Mouse (Mus musculus): ENCODE measurements around the gene P2ry6. TPM values are rescaled to one million over a fixed set of nuclear protein-coding genes. Genes with fewer than 3 reads are reported as not detected.

Gene P2ry6
- total RNA-seq, 2 experiments from 2014 or later, result 3.3 to 3.8 TPM

GRCm38 (mm10) chr7:100924200-100924599 lies 50.2 kb downstream of the P2ry6 start:
- intact Hi-C loops (cut with DNase I), result no loop called here

GRCm38 (mm10) chr7:100922907-100923306 lies 51.5 kb downstream of the P2ry6 start:
- intact Hi-C loops (cut with DNase I), result no loop called here
- no peak for DNase-seq (ENCODE audit: low spot score in 2 of 2)

More at GRCm38 (mm10) chr7:100924200-100924599, 50.2 kb downstream of the P2ry6 start:
- no peak for DNase-seq (ENCODE audit: low spot score in 2 of 2)

- intact Hi-C loops (cut with DNase I), result no loop called here
- no peak for DNase-seq (ENCODE audit: low spot score in 2 of 2)
These were observed 53.2 kb downstream of the P2ry6 start for GRCm38 (mm10) chr7:100921289-100921688.

GRCm38 (mm10) chr7:100919809-100920107 lies 54.7 kb downstream of the P2ry6 start:
- DNase-seq (ENCODE audit: low spot score in 2 of 2), result no peak
- intact Hi-C loops (cut with DNase I), result no loop called here

GRCm38 (mm10) chr7:100919006-100919808 lies 55.2 kb downstream of the P2ry6 start:
- intact Hi-C loops (cut with DNase I), result no loop called here
- DNase-seq (ENCODE audit: low spot score in 2 of 2), result no peak

DNA sequence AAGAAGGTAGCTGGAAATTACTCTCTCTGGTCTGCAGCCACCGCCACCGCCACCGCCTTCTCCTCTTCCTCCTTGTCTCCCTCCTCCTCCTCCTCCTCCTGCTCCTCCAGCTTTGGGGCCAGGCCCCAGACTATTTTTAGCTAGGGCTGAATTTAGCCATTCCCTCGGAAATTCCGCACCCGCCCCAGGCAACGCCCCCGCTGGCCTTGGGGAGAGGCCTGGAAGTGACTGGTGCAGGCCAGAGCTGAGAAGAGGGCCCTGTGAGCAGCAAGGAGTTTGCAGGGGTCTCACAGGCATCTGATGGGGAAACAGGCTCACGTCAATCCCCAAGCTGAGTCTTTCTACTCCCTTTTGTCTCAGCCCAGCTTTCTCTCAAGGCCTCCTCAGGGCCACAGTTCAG lies 56.3 kb downstream of the P2ry6 start:
- intact Hi-C loops (cut with DNase I), result no loop called here
- DNase-seq (ENCODE audit: low spot score in 2 of 2), result no peak

DNA sequence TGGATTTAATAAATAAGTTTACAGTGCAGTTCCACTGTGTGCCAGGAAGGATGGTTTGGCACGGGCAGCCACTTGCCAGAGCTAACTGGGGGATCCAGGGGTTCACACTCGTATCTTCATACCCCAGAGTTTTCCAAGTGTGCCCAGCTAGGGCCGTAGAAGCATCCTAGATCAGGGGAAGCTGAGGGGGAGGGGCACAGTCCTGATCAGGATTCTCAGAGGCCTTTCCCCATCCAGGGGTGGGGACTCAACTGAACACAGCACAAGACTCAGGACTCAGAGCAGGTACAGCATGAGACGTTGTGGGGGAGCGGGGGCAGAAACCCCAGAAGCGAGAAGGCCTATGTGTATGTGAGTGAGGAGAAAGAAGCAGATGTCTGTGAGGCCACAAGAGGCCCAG lies 56.7 kb downstream of the P2ry6 start:
- intact Hi-C loops (cut with DNase I), result no loop called here
- DNase-seq (ENCODE audit: low spot score in 2 of 2), result no peak

- intact Hi-C loops (cut with DNase I), result no loop called here
- DNase-seq (ENCODE audit: low spot score in 2 of 2), result no peak
These were observed 57.9 kb downstream of the P2ry6 start for GRCm38 (mm10) chr7:100916526-100916925.

DNA sequence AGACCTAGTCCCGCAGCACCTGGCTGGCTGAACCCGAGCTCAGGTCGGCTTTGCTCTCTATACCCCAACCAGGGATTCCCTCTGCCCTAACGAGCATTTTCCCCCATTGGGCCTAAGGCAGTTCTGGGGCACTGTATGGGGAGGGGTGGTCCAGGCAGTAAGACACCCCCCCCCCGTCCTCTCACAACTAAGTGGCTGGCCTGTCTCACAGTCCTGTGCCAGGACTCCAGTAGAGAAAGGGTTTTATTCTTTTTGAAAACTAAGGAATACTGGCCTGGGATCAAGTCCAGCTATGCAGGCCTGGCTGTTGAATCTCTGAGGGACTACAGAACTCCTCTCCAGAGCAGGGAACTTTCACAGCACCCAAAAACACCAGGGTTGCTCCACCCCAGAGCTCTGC lies 59.2 kb downstream of the P2ry6 start:
- intact Hi-C loops (cut with DNase I), result no loop called here
- DNase-seq (ENCODE audit: low spot score in 2 of 2), result no peak

DNA sequence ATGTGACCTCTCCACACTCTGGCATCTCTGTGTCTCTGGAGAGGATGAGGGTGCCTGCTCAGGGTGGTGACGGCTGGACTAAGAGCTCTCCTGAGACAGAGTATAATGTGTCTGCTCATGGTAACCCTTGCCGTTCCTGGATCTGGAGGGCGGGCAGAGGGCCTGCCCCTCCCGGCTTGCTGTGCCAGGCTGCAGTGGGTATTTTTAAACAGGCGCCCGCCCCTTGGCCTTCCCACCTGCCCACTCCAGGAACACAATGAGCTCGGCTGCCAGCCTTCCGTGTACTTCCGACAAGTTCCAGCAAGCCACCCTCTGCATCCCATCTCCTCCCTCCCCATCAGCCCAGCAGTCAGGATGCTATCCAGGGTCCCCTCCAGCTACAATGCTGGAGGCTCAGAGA lies 62.7 kb downstream of the P2ry6 start:
- intact Hi-C loops (cut with DNase I), result no loop called here

GRCm38 (mm10) chr7:100911246-100911770 lies 63.1 kb downstream of the P2ry6 start:
- no peak for DNase-seq (ENCODE audit: low spot score in 2 of 2)
- intact Hi-C loops (cut with DNase I), result no loop called here

More for the DNA sequence above, 62.7 kb downstream of the P2ry6 start:
- DNase-seq (ENCODE audit: low spot score in 2 of 2), result no peak

GRCm38 (mm10) chr7:100908567-100908966 lies 65.9 kb downstream of the P2ry6 start:
- intact Hi-C loops (cut with DNase I), result loop anchor here (10.0 kb wide), 1 partner anchor 386 kb away; no protein-coding TSS in a partner anchor
- DNase-seq (ENCODE audit: low spot score in 2 of 2), result no peak

DNA sequence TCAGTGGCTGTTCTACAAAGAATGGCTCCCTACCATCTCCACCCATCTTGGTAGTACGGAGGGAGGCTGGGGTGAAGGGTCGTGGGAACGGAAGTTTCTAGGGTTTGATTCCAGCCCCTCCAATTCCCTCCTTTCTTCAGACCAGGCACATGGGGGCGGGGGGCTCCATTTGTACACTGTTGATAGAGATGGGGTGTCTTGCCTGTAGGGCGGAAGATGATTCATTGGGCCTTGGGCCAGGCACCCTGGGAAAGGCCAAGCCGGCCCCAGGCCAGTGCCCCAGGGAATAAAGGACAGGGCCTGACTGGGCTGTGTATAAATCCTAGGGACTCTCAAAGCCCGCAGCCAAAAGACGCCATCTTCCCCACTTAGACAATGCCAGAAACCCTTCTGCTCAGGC lies 66.4 kb downstream of the P2ry6 start:
- DNase-seq (ENCODE audit: low spot score in 2 of 2), result no peak
- intact Hi-C loops (cut with DNase I), result loop anchor here (10.0 kb wide), 1 partner anchor 387 kb away; no protein-coding TSS in a partner anchor

DNA sequence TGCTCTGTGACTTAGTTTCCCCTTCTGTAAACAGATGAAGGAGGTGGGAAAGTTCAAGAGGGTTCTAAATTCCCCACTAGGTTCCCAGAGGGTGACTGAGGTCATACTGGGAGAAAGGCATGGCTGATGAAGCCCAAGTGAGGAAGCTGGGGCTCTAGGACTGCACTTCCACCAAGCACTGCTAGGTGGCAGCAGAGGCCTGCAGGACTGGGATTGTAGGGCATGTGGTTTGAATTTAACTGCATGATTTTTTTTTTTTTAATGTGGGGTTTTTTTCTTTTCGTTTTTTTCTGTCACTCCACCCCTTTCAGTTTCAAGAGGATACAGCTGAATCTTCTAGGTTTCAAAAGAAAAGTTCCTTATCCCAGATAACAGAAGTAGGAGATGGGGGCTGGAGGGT lies 67.2 kb downstream of the P2ry6 start:
- intact Hi-C loops (cut with DNase I), result loop anchor here (1.0 to 10.0 kb wide), 3 partner anchors 25 to 388 kb away; partner anchors contain the start of gene Arhgef17
- peak; percentile 78 to 83 for DNase-seq (ENCODE audit: low spot score in 2 of 2)

DNA sequence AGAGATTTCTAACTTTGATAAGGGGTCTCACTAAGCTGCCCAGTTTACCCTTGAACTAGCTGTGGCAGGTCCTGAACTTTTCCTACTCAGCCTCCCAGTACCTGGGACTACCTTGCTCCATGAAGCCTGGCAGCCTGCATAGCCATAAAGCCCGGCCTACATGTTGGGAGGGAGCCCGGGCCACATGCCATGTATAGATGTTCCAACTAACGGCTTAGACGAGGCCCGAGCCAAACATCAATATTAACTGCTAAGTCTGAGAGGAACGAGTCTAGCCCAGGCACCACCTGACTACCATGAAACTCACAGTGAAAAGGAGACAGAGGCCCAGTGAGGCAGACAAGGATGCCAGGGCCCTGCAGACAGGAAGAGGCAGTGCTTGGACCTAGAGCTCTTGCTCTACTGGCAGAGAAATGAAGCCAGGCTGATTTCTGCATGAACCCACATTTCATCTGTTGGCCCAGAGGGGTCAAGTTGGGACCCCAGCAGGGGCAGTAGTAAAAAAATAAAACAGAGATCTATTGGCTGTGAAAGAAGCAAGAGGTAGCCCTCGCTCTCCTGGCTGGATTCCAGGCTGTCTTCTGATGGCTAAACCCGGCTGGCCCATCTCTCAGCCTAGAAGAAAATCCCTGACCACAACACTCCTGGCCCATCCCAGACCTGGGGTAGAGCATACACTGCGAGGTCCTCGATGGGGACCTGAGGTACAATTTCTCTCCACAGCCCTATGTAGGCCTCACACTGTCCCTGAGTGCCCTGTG lies 68.2 kb downstream of the P2ry6 start:
- no peak for DNase-seq (ENCODE audit: low spot score in 2 of 2)
- intact Hi-C loops (cut with DNase I), result loop anchor here (2.0 to 10.0 kb wide), 2 partner anchors 145 to 389 kb away; no protein-coding TSS in a partner anchor

DNA sequence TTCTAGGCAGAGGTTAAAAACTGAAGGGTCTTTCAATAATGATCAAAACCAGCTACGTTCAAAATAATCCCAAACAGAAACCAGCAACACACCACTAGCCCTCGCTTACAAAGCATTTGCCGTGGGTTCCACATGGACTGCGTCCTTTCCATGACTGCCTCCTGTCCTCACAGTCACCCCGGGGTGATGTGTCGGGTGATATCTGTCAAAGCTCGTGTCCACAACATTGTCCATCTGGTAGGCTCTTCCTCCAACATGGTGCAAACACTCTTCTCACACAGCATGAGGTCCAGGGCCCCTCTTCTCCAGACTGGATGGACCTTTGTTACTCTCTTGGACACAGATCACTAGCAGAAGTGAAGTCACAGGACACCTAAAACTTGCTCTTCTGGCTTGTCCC lies 69.4 kb downstream of the P2ry6 start:
- intact Hi-C loops (cut with DNase I), result loop anchor here (10.0 kb wide), 1 partner anchor 390 kb away; no protein-coding TSS in a partner anchor
- DNase-seq (ENCODE audit: low spot score in 2 of 2), result no peak

- no peak for DNase-seq (ENCODE audit: low spot score in 2 of 2)
- intact Hi-C loops (cut with DNase I), result loop anchor here (10.0 kb wide), 1 partner anchor 390 kb away; no protein-coding TSS in a partner anchor
These were observed 69.8 kb downstream of the P2ry6 start for GRCm38 (mm10) chr7:100904612-100905011.

- intact Hi-C loops (cut with DNase I), result loop anchor here (10.0 kb wide), 1 partner anchor 392 kb away; no protein-coding TSS in a partner anchor
- DNase-seq (ENCODE audit: low spot score in 2 of 2), result no peak
These were observed 71.9 kb downstream of the P2ry6 start for GRCm38 (mm10) chr7:100902451-100903137.

- intact Hi-C loops (cut with DNase I), result no loop called here
- no peak for DNase-seq (ENCODE audit: low spot score in 2 of 2)
These were observed 76.6 kb downstream of the P2ry6 start for GRCm38 (mm10) chr7:100897828-100898227.

GRCm38 (mm10) chr7:100894833-100895226 lies 79.6 kb downstream of the P2ry6 start:
- no peak for DNase-seq (ENCODE audit: low spot score in 2 of 2)
- intact Hi-C loops (cut with DNase I), result no loop called here

Data from left cerebral cortex, postnatal 36 days (tissue).